Mouse (Mus musculus) embryo, embryonic 9.5 days (tissue): ENCODE results near the gene Gm11146.

ENCODE experiments used
- DNase-seq: peaks from one replicate; pipeline ENCODE4 v3.0.0-alpha.2; 2017; ENCODE audit errors: extremely low spot score

The Gm11146 gene

DNA sequence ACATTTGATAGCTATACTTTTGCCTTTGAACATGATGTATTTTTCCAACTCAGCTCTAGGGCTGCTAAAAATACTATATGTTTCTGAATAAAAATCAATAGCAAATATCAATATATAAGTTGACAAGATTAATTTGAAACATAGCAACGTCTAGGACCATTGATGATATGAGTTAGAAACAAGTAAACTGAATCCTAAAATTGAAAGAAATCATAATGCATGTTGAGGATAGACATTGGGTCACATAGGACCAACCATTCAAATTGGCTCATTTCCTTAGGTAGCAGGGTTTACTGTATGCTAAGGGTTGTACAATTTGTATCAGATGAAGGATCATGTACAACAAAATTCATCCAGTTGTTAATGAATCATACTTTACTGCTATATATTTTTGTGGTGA is at the start of gene Gm11146:
Gm11146 (minus strand) TSS at position 101 of the 400 bp plus-strand sequence.
- no peak for DNase-seq

DNA sequence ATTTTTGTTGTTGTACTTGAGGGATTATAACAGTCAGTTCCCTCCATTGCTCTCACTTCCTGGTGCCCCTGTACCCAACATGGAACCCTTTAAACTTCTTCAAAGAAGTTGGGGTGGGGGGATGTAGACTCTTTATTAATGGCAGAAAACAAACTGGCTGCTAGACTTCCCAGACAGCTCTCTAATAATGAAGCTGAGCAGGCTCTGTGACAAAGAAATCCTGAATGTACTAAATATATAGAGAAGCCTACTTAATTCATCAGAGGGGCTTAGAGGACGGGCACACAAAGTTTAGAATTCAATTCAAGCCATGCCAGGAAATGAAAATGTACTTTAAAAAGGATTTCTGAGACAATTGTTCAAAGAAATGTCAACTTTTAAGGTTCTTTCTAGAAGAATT is 48.7 kb upstream of the Gm11146 start:
- no peak for DNase-seq

DNA sequence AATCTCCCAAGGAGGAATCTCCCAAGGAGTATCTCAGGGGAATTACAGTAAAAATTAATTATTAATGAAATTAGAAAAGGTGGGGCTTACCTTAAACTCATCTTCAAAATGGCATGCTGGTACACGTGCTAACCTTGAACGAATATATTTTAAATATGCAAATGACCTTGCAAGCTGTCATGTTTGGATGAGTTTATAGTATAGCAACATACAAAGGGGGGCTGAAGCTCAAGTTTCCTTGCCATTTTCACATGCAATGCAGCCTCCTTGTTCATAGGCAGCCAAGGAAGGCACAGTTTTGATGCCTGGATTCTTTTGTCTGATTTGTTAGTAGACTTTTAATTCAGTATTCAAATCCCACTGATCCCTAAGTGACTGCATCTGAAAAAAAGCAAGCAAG is 47.1 kb upstream of the Gm11146 start:
- DNase-seq, result no peak

DNA sequence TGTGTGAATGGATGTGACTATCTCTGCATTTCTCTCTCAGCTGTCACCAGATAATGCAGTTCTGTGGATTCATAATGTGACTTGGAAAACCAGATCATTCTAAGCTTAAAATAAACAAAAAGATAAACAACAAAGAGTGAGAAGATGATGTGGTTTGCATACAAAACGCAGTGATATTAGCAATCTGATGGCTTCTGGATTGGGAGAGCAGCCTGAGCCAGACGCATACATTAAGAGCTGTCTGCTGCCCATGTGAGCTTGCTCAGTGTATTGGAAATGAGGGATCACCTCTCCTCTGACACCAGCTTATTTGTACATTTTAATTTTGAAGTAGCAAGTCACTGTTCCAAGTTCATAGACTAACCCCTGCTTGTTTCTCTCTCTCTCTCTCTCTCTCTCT is 46.3 kb upstream of the Gm11146 start:
- no peak for DNase-seq

DNA sequence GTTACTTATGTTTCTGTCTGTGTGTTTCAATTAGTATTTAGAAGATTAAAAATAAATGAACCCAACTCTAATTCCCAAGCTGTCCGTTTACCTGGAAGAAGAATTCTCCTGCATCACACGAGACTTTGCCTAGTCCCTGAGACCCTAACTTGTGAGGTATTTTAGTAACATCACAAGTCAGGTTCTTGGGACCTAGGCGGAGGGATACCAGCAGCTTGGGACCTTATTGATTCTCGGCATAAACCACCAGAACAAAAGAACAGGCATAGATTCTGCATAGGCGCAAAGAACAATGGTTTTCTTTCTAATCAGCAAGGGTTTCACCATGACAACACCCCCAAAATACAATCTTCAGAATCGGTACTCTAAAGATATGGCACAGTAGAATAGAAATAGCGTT is 44.3 kb upstream of the Gm11146 start:
- no peak for DNase-seq

DNA sequence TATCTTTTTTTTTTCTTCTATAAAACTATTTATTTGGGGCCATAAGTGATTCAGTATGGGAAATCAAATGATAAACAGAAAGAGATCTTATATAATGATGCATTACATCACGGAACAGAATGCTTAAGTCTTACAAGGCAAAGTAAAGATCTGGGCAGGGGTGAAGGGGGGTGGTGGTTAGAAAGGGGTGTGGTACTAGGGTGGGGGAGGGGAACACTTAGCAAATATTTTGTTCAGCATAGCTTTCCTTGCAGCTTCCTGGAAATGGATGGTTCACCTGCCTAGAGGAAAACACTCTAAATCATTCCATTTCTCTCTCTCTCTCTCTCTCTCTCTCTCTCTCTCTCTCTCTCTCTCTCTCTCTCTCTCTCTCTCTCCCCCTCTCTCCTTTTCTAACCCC is 43.1 kb upstream of the Gm11146 start:
- DNase-seq, result no peak

DNA sequence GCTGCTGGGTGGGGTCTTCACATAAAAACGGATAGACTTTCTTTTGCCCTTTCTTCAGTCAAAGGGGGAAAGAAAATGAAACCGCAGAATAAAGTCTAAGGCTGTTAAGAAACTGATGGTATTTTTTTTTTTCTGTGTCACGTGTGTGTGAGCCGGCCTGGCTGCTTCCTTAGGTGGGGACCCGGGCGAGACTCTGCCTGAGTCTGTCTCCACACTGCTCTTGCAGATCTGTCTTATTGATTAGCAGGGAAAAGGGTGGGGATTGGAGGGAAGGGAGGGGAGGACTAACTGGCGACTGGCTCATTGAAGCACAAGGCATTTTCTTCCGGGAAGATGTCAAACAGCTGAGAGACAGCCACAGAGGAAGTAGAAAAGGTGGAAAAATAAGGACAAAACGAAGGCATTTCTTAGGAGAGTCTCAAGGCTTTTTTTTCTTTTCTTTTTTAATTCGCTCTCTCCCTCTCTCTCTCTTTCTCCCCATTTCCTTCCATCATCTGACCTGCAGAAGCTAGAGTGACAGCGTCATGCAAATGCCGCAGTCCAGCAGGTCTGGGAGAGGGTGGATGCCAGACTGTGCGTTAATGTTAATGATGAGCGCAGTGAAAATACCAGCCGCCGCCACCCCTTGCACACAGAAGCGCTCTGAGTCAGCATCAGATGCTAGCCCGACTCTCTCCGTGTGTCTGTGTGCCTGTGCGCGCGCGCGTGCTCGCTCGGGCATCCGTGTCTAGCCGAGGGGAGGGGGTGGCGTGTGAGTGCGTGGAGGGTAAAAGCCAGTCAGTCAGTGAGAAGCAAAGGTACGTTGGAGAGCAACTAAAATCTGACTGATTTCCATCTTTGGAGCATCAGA is 42.2 kb upstream of the Gm11146 start:
- DNase-seq, result peak; percentile 50

DNA sequence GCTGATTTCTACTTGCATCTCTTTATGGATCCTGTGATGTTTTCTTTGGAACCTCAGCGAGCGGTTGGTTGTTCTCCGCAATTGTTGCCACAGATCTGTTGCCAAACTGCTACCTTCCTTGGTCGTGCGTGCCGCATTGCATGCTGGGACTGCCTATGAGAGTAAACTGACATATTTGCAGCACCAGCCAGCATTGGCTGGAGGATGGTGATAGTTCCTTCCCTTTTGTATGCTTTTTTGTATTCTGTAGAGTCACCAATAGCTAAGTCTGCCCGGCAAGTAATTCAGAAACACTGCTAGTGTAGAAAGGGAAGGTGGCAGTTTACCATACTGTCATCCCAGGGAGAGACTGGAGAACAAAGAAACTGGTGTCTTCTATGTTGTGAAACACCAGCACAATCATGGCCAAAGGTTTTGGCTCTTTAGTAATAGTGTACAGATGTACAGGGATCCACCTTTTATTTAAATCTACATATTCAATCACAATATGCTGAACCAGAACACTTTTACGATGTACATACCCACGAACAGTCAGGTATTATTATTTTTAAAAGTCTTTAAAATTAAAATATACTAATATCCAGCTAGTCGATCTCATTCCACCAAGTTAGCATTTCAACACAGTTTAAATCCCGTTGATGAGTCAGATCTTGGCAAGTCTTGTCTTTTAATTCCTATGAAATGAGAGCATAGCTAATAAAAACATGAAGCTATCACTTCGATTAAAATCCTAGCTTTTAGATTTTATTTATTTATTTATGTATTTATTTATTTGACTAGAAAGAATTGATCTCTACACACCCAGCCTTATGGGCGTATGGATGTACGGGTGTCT is 41.4 kb upstream of the Gm11146 start:
- no peak for DNase-seq

DNA sequence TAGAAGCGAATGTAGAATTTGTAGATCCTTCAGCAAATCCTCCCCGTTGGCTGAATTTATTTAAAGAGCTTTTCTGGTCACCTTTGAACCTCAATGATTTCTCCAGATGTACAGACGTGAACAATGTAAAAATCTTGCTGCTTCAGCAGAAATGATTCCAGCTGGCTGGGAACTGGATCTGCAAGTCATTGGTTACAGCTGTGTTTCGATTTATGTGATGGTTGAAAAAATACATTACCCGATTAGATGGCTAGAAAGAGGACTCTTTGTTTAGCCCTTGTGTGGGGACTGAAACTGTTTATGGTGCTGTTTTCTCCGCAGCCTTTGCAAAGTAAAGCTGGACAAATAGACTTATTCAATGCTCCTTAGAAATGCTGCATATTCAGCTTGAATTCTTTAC is 34.6 kb upstream of the Gm11146 start:
- no peak for DNase-seq

DNA sequence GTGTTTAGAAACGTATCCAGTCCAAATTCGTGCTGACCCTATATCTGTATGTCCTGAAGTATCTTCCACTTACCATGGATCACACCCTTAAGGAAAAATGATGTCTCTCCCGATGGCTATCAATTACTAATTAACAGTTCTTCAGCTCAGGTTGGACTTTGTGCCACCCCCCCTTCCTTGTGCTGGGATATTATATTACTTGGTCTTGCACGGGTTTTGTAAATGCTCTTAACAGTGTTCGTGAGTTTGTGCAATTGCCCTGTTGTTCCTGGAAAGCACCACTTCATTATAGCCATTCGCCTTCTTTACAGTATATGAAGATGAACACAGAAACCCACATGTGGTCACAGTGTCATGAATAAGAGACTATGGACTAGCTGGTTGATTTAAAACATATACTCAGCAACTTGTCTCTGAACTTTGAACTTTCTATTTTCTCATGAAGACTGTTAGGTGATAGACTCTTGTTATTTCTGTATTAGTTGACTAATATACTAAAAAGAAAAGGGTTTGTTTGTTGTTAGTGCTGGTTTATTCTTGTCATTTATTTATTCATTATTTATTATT is 30.5 kb upstream of the Gm11146 start:
- DNase-seq, result no peak

DNA sequence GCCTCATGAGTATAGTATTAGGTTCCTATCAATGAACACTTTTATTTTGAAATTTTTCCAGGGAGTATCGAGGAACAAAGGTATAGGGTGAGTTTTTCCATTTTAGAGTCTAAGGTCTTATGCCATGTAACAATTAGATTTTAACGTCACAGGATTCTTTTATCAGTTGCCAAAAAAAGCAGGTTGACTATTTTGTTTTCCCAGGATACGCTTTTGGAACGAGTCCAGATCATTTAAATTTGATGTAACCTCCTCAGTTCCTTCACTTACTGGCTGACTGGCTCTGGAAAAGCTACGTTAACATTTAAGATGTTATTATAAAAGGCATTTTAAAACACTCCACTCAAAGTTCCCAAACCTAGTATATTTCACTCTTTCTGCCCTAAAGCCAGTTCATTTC is 20.8 kb upstream of the Gm11146 start:
- DNase-seq, result no peak

DNA sequence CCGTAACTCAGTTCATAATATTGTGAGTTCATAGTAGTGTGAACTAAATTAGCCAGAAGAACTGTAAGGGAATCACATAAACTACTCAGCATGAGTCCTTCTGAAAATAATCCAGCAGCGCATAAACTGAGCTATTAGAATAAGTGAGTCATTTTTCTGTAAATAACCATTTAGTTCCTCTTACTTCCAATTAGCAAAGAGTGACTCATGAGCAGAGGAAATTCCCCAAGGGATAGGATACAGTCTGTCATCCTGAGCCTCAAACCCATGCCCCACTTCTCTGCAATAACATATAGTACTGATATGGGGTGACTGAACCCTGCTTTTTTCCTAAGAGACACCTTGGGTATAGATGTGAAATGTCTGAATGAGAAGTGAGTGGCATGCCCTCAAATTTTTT is 687 bp upstream of the Gm11146 start:
- no peak for DNase-seq

DNA sequence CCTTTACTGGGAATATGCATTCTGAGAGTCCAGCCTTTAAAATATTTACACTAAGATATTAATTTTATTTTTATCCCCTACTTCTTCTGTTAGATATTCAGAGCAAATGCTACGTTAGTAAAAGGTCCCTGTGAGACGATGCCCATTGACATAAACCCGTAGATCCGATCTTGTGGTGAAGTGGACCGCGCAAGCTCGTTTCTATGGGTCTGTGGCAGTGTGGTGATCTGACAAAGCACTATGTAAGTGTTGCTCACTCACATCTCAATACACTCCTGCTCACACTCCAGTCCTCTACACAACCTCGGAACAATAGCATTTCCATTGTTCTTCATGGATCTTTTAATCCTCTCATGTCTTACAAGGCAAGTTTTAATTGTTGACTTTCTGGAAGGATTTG is 3.1 kb downstream of the Gm11146 start:
- DNase-seq, result no peak

DNA sequence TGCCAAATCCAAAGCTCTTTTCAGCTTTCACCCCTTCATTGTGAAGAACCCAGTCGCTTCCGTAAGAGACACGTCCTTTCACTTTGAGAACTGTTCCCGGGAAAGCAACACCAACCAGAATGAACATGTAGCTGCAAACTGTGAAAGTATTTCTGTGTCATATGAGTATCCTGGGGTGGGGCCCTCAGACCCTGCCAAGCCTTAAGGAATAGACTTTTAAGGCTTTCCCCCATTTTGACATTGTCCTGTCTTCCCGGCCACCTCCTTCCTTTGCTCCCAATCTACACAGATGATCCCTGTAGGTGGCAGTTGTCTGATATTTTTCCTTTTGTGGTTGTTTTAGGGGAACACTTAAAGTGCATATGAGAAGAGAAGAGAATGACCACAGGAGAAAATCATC is 5.3 kb downstream of the Gm11146 start:
- no peak for DNase-seq

DNA sequence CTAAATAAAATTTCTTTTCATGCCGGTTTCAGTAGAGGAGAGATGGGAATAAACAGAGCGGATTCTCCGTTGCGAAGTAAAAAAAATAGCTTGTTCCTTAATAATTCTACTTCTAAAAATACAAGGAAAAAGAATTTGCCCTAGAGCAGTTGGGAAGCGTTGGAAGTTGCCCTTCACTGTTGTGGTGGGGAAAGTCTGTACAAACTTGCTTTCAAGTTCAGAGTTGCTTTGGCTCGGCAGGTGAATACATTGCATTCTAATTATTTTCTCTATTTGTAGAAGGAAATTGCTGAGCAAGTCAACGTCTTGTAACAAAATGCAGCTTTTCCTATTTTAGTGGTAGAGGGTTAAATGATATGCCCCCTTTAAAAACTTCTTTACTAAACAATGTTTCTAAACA is 6.2 kb downstream of the Gm11146 start:
- DNase-seq, result no peak

DNA sequence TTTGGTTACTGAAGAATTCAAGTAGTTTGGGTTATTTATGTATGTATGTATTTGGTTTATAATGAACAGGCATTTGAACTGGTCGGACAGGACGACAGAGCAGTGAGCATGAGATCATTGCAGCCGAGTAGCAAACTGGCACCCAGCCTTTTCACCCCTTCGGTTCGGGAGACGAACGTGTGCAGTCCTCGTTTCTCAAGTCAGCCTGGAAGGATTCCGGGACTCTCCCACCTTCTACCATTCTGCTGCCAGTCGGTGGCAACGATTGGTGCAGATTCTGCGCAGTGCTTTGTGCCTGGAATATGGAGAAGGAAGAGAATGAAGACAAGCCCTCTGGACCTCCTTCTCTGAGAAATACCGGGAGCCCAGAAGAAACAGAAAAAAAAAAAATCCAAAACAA is 7.3 kb downstream of the Gm11146 start:
- no peak for DNase-seq

DNA sequence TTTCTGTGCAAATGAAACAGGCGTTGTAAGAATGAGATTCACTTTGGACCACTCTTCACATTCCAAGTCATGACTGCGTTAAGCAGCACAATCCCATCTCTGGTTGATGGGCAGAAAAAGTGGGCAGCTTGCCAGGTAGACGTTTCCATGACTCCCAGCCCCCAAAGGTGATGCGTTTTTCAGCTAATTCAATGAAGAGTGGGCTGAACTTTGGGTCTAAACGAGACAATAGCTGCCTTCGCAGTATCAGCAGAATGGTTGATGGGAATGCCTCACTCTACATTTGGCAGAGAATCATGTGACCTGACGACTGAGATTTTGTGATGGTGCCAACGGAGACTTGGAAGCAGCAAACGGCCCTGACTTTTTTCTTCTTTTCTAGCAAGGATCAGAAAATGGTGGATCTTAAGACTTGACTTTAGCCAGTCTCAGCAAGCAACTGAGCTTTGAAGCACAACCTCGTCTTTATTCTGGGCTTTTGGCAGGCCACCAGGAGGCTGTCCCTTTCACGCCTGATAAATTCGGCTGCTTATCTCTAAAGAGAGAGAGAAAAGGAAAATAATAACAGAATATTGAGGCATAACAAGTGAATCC is 8.0 kb downstream of the Gm11146 start:
- no peak for DNase-seq

DNA sequence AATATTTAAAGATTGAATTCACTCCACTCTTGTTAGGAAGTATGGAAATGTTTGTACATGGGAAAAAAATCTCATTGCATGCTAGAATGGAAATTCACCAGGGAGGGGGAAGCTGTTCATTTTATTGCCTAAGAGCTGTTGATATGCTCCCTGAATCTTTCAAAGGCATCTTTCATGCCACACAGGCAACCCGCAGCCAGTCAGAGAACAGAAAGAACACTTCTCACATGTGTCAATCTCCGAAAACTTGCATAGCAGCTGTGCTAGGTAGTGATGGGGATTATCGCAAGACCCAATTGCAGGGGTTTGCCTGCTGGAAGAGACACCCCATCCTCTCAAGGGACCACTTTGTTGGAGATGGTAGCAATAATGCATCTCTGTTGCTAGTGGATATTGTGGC is 8.9 kb downstream of the Gm11146 start:
- DNase-seq, result no peak

DNA sequence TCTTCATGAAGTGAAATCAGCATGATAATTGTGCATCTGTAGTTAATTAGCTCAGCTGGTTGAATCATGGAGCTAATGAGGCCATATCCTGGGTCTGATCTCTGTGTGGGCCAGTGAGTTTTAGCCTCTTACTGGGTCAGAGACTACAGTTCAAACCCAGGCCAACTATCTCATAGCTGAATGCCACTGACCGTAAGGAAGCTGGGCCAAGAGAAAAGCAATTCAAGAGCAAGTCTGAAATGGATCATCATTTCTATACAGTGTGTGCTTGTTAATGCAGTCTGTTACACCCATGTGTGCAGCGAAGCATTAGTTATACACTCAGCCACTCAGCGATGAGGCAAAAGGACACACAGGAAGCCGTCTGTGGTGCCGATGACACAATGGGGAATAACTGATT is 28.9 kb downstream of the Gm11146 start:
- no peak for DNase-seq

DNA sequence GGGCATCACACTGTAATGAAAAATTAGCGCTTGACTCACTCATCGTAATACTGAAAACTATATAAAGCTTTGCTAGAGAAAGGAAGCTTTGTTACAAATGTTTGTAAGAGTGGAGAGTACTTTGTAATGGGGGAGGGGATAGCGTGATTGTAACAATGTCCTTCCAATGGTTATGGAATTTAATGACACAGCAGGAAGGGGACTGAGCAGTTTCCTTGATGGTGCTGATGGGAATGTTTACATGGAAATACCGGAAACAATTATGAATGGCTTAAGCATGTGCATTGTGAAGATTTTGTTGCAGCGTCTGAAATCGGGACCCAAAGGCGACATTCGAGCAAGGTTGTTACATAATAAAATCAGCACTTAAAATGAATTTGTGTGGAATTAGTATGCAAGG is 32.4 kb downstream of the Gm11146 start:
- DNase-seq, result no peak

DNA sequence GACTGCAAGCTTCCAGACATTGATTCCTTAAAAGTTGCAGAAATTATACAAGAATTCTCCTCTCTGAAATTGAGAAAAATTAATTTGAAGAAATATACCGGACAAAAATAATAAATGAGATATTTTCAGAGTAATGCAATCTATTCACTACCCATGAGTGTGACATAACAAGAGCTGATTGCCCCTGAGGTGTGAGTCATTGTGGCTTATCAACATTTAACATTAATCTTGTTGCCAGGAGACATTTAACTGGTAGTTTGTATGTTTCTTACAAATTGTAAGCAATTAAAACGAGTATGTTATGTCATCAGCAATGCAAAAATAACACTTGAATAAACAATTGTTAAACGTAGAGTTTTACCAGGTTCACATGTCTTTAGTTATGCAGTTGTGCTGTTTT is 33.5 kb downstream of the Gm11146 start:
- no peak for DNase-seq

DNA sequence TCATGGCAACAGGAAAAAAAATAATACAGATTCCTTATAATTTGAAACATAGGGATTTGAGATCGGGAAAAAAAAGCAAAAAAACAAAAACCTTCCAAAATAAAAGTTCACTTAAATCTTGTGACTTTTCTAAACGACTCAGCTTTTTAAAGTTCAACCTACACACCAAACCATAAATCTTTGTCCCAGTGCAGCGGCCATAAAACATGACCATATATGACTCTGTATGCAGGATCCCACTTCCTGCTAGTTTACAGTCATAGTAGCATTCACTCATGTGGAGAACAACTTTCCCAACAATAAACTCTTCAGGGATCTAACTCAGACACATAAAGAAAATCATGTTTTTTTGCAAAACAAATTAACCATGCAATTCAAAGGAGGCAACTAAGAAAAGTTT is 39.0 kb downstream of the Gm11146 start:
- no peak for DNase-seq
